ENCODE assay signal across 18 mouse cellular contexts in the genomic region with DNA sequence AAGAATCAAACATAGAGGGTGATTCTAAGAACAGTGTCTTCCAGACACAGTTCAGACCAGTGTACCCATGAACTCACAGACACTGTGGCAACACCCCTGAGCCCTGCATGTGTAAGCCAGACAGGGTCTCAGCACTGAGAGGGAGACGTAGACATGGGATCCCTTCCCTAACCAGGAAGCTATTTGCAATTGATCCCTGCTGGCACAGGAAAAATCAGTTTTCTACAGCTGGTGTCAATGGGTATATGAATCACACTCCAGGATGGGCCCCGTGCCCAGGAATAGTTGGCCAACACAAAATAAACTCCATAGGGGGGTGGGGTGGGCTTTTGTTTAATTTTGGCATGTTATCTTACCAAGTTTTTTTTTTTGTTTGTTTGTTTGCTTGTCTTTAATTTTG.
DNase-seq lines count a peak whose midpoint lies in the region; ATAC-seq lines count a peak whose summit lies in the region.
"Had no signal": no experiment of that assay in that cellular context is flagged by ENCODE, and none has a peak within 500 bp of the region (broad histone marks: within the 10 kb centered on the region; RNA-seq: fewer than 3 reads in every experiment).

No protein-coding gene starts in this region.

- WGBS in forebrain, embryonic 15.5 days = 42% methylated on average over 2 of the region's 2 CpGs
- 80% methylated on average over 2 of the region's 2 CpGs for WGBS in forebrain, embryonic 12.5 days

- no peak overlapping the region for H3K4me2 ChIP-seq in forebrain, embryonic 15.5 days (replicated peaks)
- H3K4me2 ChIP-seq in forebrain, embryonic 12.5 days = no peak overlapping the region
- H3K4me2 ChIP-seq: kidney, embryonic 15.5 days; liver, embryonic 13.5 days had no signal

- intact Hi-C loops in left cerebral cortex, postnatal 4 days (cut with DNase I) = no loop called here
- intact Hi-C loops in left cerebral cortex, postnatal 36 days (cut with DNase I) = no loop called here

- no peaks in the 10 kb centered on the region for H3K4me1 ChIP-seq in forebrain, embryonic 15.5 days
- no peaks in the 10 kb centered on the region for H3K4me1 ChIP-seq in forebrain, embryonic 12.5 days
- H3K4me1 ChIP-seq: kidney, embryonic 15.5 days; liver, embryonic 13.5 days had no signal

- DNase-seq in left cerebral cortex, postnatal 4 days = peak; percentile 77
- no peak for DNase-seq in left cerebral cortex, postnatal 36 days (ENCODE audit: low spot score in 2 of 2)
- DNase-seq in 3134 (ENCODE audit: extremely low read depth, insufficient read length, low spot score) (peak; percentile 13), adipocyte (ENCODE audit: low spot score) (peak; percentile 5)
- no peak for DNase-seq in embryo, embryonic 11 days
- DNase-seq in adrenal gland, adult 2 months = no peak
- DNase-seq: adrenal gland, postnatal 14 days; cerebellum, adult 9-10 months; heart, adult 18-20 months; liver, embryonic 13.5 days; lung, postnatal 14 days; thymus, adult 2 months had no signal

- H3K27me3 ChIP-seq in forebrain, embryonic 15.5 days = no peaks in the 10 kb centered on the region
- no peaks in the 10 kb centered on the region for H3K27me3 ChIP-seq in forebrain, embryonic 12.5 days
- H3K27me3 ChIP-seq: kidney, embryonic 15.5 days; liver, embryonic 13.5 days had no signal

- no peak overlapping the region for H3K9ac ChIP-seq in forebrain, embryonic 15.5 days (replicated peaks)
- no peak overlapping the region for H3K9ac ChIP-seq in forebrain, embryonic 12.5 days
- H3K9ac ChIP-seq: kidney, embryonic 15.5 days; liver, embryonic 13.5 days had no signal

- no peaks in the 10 kb centered on the region for H3K9me3 ChIP-seq in forebrain, embryonic 15.5 days
- no peaks in the 10 kb centered on the region for H3K9me3 ChIP-seq in forebrain, embryonic 12.5 days
- H3K9me3 ChIP-seq: G1E; kidney, embryonic 15.5 days; liver, embryonic 13.5 days had no signal

- no peak overlapping the region for H3K4me3 ChIP-seq in forebrain, embryonic 15.5 days
- no peak overlapping the region for H3K4me3 ChIP-seq in forebrain, embryonic 12.5 days (replicated peaks)
- H3K4me3 ChIP-seq: erythroblast, embryonic 14.5 days; kidney, embryonic 15.5 days; layer of hippocampus, adult 2 months; liver, embryonic 13.5 days had no signal

- ATAC-seq in forebrain, embryonic 15.5 days (replicated peaks) = peak; percentile 58
- ATAC-seq in forebrain, embryonic 12.5 days (ENCODE audit: low FRiP score) = no peak

- no peak overlapping the region for H3K27ac ChIP-seq in forebrain, embryonic 15.5 days (replicated peaks)
- no peak overlapping the region for H3K27ac ChIP-seq in forebrain, embryonic 12.5 days
- H3K27ac ChIP-seq: kidney, embryonic 15.5 days; layer of hippocampus, adult 2 months; liver, embryonic 13.5 days had no signal

- no peaks in the 10 kb centered on the region for H3K36me3 ChIP-seq in forebrain, embryonic 15.5 days
- no peaks in the 10 kb centered on the region for H3K36me3 ChIP-seq in forebrain, embryonic 12.5 days (replicated peaks)
- H3K36me3 ChIP-seq: G1E; kidney, embryonic 15.5 days; liver, embryonic 13.5 days had no signal

Comparison
In these comparisons a context has a peak if more than half of its experiments do, and no peak if none do; other contexts are left out.
1. DNase-seq: peak in left cerebral cortex, postnatal 4 days (single experiment), 3134 (single experiment) and adipocyte (single experiment); none in left cerebral cortex, postnatal 36 days (0 of 2), embryo, embryonic 11 days (single experiment) and adrenal gland, adult 2 months (single experiment).